Mouse (Mus musculus): ENCODE results near the gene Eid2b. TPM values are rescaled to one million over a fixed set of nuclear protein-coding genes. Genes with fewer than 3 reads are reported as not detected.

The Eid2b gene
- total and polyA plus RNA-seq, 3 experiments: 1.6 to 3.8 (median 3.3) TPM

- Histone ChIP-seq H3K27me3 (replicated peaks) (peaks cover 28% of the 10 kb centered on the region), H3K36me3 (replicated peaks in 1 of 2; ENCODE audit: control insufficient read depth in 1 of 2, insufficient read depth in 1 of 2, low read length in 1 of 2) (no peaks in the 10 kb centered on the region), H3K27ac (ENCODE audit: insufficient read depth, low read depth) (no peak overlapping the region), H3K9me3 (replicated peaks; ENCODE audit: low read length) (peaks cover 21% of the 10 kb centered on the region), H3K4me2 (ENCODE audit: insufficient read depth, low read depth, poor library complexity, severe bottlenecking) (no peak overlapping the region), H3K79me2 (replicated peaks; ENCODE audit: control insufficient read depth, extremely low read depth, insufficient read depth, poor library complexity, severe bottlenecking) (no peaks in the 10 kb centered on the region), H3K4me1 (ENCODE audit: control insufficient read depth in 1 of 2, insufficient read depth in 2 of 2) (no peaks in the 10 kb centered on the region), H3K4me3 (replicated peaks in 1 of 3; ENCODE audit: low read depth in 2 of 3, low read length in 2 of 3, poor library complexity in 1 of 3) (no peak overlapping the region), H3K9ac (ENCODE audit: insufficient read depth, low read depth) (no peak overlapping the region)
- no peak for TF ChIP-seq MXI1 (IDR thresholded peaks at IDR 0.05; ENCODE audit: low read depth, low read length)
- TF ChIP-seq CTCF (conservative IDR thresholded peaks at IDR 0.05 in 1 of 2, IDR thresholded peaks at IDR 0.05 in 1 of 2; ENCODE audit: low read depth in 2 of 2, low read length in 2 of 2): peak; percentile 13 to 33; a peak in 1 of 4 replicates
- DNase-seq (ENCODE audit: extremely low read depth): no peak
- dilution Hi-C loops (cut with MboI; ENCODE audit: extremely low pct_ligation_motif_present, extremely low pct_unique_long_range_greater_than_20kb, low sequenced_read_pairs): no loop called here
- in situ Hi-C loops (cut with MboI; ENCODE audit: low pct_ligation_motif_present, low pct_unique_long_range_greater_than_20kb, low sequenced_read_pairs): no loop called here
Measured at GRCm38 (mm10) chr7:28271761-28272160, 5.8 kb upstream of the Eid2b start.

GRCm38 (mm10) chr7:28277237-28277614 is 313 bp upstream of the Eid2b start:
- Histone ChIP-seq H3K9me3 (replicated peaks; ENCODE audit: low read length) (peaks cover 4% of the 10 kb centered on the region), H3K27ac (ENCODE audit: insufficient read depth, low read depth) (no peak overlapping the region), H3K4me2 (ENCODE audit: insufficient read depth, low read depth, poor library complexity, severe bottlenecking) (no peak overlapping the region), H3K27me3 (replicated peaks) (peaks cover 31% of the 10 kb centered on the region), H3K9ac (ENCODE audit: insufficient read depth, low read depth) (no peak overlapping the region), H3K4me3 (replicated peaks in 1 of 3; ENCODE audit: low read depth in 2 of 3, low read length in 2 of 3, poor library complexity in 1 of 3) (no peak overlapping the region), H3K4me1 (ENCODE audit: control insufficient read depth in 1 of 2, insufficient read depth in 2 of 2) (peaks cover 0 to 2% of the 10 kb centered on the region in 2 experiments; a peak in 1 of 4 replicates), H3K79me2 (replicated peaks; ENCODE audit: control insufficient read depth, extremely low read depth, insufficient read depth, poor library complexity, severe bottlenecking) (no peaks in the 10 kb centered on the region), H3K36me3 (replicated peaks in 1 of 2; ENCODE audit: control insufficient read depth in 1 of 2, insufficient read depth in 1 of 2, low read length in 1 of 2) (no peaks in the 10 kb centered on the region)
- in situ Hi-C loops (cut with MboI; ENCODE audit: low pct_ligation_motif_present, low pct_unique_long_range_greater_than_20kb, low sequenced_read_pairs): no loop called here
- dilution Hi-C loops (cut with MboI; ENCODE audit: extremely low pct_ligation_motif_present, extremely low pct_unique_long_range_greater_than_20kb, low sequenced_read_pairs): no loop called here
- no peak for DNase-seq (ENCODE audit: extremely low read depth)
- TF ChIP-seq RCOR1 (conservative IDR thresholded peaks at IDR 0.05; ENCODE audit: low read depth, low read length) (no peak), UBTF (IDR thresholded peaks at IDR 0.05; ENCODE audit: low read depth, low read length) (no peak), ZMIZ1 (IDR thresholded peaks at IDR 0.05; ENCODE audit: low read depth, low read length) (no peak), KAT2A (IDR thresholded peaks at IDR 0.05; ENCODE audit: insufficient replicate concordance, low read length) (no peak)

GRCm38 (mm10) chr7:28278279-28278652 is 727 bp downstream of the Eid2b start:
- Histone ChIP-seq H3K4me2 (ENCODE audit: insufficient read depth, low read depth, poor library complexity, severe bottlenecking) (peak overlapping the region; percentile 47), H3K27ac (ENCODE audit: insufficient read depth, low read depth) (no peak overlapping the region), H3K4me3 (replicated peaks in 1 of 3; ENCODE audit: low read depth in 2 of 3, low read length in 2 of 3, poor library complexity in 1 of 3) (peak overlapping the region in 2 of 3 experiments; percentile 74 to 77), H3K27me3 (replicated peaks) (peaks cover 25% of the 10 kb centered on the region), H3K79me2 (replicated peaks; ENCODE audit: control insufficient read depth, extremely low read depth, insufficient read depth, poor library complexity, severe bottlenecking) (no peaks in the 10 kb centered on the region), H3K9ac (ENCODE audit: insufficient read depth, low read depth) (peak overlapping the region; percentile 74; the same call in 1 of the 2 replicates), H3K36me3 (replicated peaks in 1 of 2; ENCODE audit: control insufficient read depth in 1 of 2, insufficient read depth in 1 of 2, low read length in 1 of 2) (no peaks in the 10 kb centered on the region), H3K4me1 (ENCODE audit: control insufficient read depth in 1 of 2, insufficient read depth in 2 of 2) (peaks cover 0 to 2% of the 10 kb centered on the region in 2 experiments; a peak in 1 of 4 replicates), H3K9me3 (replicated peaks; ENCODE audit: low read length) (peaks cover under 1% of the 10 kb centered on the region)
- DNase-seq (ENCODE audit: extremely low read depth): no peak
- in situ Hi-C loops (cut with MboI; ENCODE audit: low pct_ligation_motif_present, low pct_unique_long_range_greater_than_20kb, low sequenced_read_pairs): no loop called here
- dilution Hi-C loops (cut with MboI; ENCODE audit: extremely low pct_ligation_motif_present, extremely low pct_unique_long_range_greater_than_20kb, low sequenced_read_pairs): no loop called here
- TF ChIP-seq MYC (IDR thresholded peaks at IDR 0.05; ENCODE audit: low read depth, low read length) (no peak), SMC3 (IDR thresholded peaks at IDR 0.05; ENCODE audit: low read depth, low read length) (no peak), CHD1 (IDR thresholded peaks at IDR 0.05; ENCODE audit: low read depth, low read length) (no peak), UBTF (IDR thresholded peaks at IDR 0.05; ENCODE audit: low read depth, low read length) (no peak), USF1 (IDR thresholded peaks at IDR 0.05; ENCODE audit: low read depth, low read length) (no peak), MEF2A (IDR thresholded peaks at IDR 0.05; ENCODE audit: borderline replicate concordance, low read depth, low read length) (no peak), E2F4 (IDR thresholded peaks at IDR 0.05; ENCODE audit: insufficient replicate concordance, low read depth, low read length) (no peak), HCFC1 (IDR thresholded peaks at IDR 0.05; ENCODE audit: low read depth, low read length) (no peak)

Measured in CH12.LX (cell line).